ENCODE assay signal across 8 mouse cellular contexts in genomic region chr2:132903498-132903897, GRCm38 (mm10). TPM values are rescaled to one million over a fixed set of nuclear protein-coding genes. Genes with fewer than 3 reads are reported as not detected.
A peak's percentile ranks its signal among the peaks of the same experiment; 100 is the strongest.
DNase-seq lines count a peak whose midpoint lies in the region; ATAC-seq and TF ChIP-seq lines count a peak whose summit lies in the region.

No protein-coding gene starts in this region.

- 30% methylated on average over 3 of the region's 3 CpGs for WGBS in heart, embryonic 10.5 days
- WGBS in lung, postnatal 0 days, result 34% methylated on average over 3 of the region's 3 CpGs

- no peak for TF ChIP-seq EP300 in lung, postnatal 0 days (IDR thresholded peaks at IDR 0.05)

- peak; percentile 52 for ATAC-seq in lung, postnatal 0 days

- H3K36me3 ChIP-seq in heart, embryonic 10.5 days, result no peaks in the 10 kb centered on the region
- no peaks in the 10 kb centered on the region for H3K36me3 ChIP-seq in lung, postnatal 0 days (ENCODE audit: insufficient read depth, low read length)

- H3K4me3 ChIP-seq in heart, embryonic 10.5 days, result no peak overlapping the region
- H3K4me3 ChIP-seq in layer of hippocampus, adult 2 months, result no peak overlapping the region
- H3K4me3 ChIP-seq in lung, postnatal 0 days (ENCODE audit: low read depth, low read length), result no peak overlapping the region

- H3K27me3 ChIP-seq in heart, embryonic 10.5 days (ENCODE audit: insufficient read depth, poor library complexity, severe bottlenecking), result no peaks in the 10 kb centered on the region
- no peaks in the 10 kb centered on the region for H3K27me3 ChIP-seq in lung, postnatal 0 days (replicated peaks; ENCODE audit: insufficient read depth, low read length)

- H3K4me1 ChIP-seq in heart, embryonic 10.5 days, result no peaks in the 10 kb centered on the region
- no peaks in the 10 kb centered on the region for H3K4me1 ChIP-seq in lung, postnatal 0 days (ENCODE audit: insufficient read depth, low read depth, low read length)

- peak; percentile 45 for DNase-seq in heart, adult 8-10 months (ENCODE audit: low spot score)
- DNase-seq in heart, embryonic 10.5 days (ENCODE audit: low spot score), result no peak
- DNase-seq in adrenal gland, postnatal 10 days, result peak; percentile 78
- peak; percentile 53 for DNase-seq in embryo, embryonic 11.5 days (ENCODE audit: low read depth, low spot score)
- peak; percentile 67 for DNase-seq in heart, postnatal 4 days
- peak; percentile 58 to 79 for DNase-seq in layer of hippocampus, adult 2 months (ENCODE audit: low spot score in 2 of 2)
- peak; percentile 72 for DNase-seq in lung, postnatal 0 days (ENCODE audit: low spot score)
- peak; percentile 56 for DNase-seq in retina, postnatal 7 days (ENCODE audit: low read depth, low spot score)

- H3K4me2 ChIP-seq in lung, postnatal 0 days (replicated peaks; ENCODE audit: low read depth, low read length), result no peak overlapping the region

- peak; percentile 90 for TF ChIP-seq CTCF in layer of hippocampus, adult 2 months (conservative IDR thresholded peaks at IDR 0.05)
- peak; percentile 81 for TF ChIP-seq CTCF in lung, postnatal 0 days (IDR thresholded peaks at IDR 0.05)

- no peak overlapping the region for H3K9ac ChIP-seq in lung, postnatal 0 days (replicated peaks; ENCODE audit: low read depth)

- H3K9me3 ChIP-seq in heart, embryonic 10.5 days, result no peaks in the 10 kb centered on the region
- no peaks in the 10 kb centered on the region for H3K9me3 ChIP-seq in lung, postnatal 0 days (ENCODE audit: low read length)

- no peak overlapping the region for H3K27ac ChIP-seq in heart, embryonic 10.5 days
- no peak overlapping the region for H3K27ac ChIP-seq in layer of hippocampus, adult 2 months
- no peak overlapping the region for H3K27ac ChIP-seq in lung, postnatal 0 days (ENCODE audit: low read length)

RNA-seq across cellular contexts. Expression of gene Lrrn4, which starts 22.8 kb away (rescaled TPM):
- total RNA-seq in heart, adult 8-10 months (2022), result 1 to 10 TPM; 3.5 to 9.4 (median 5.5) TPM
- 32.6 and 32.7 TPM in 2 replicates for polyA plus RNA-seq in heart, embryonic 10.5 days (2016; fragmentation: Nextera tagmentation; extraction: Ambion mirVana)
- total RNA-seq in adrenal gland, postnatal 10 days (2021), result 1 to 10 TPM; 4.3 to 5.5 TPM
- total RNA-seq in heart, postnatal 4 days (2021), result 10 to 100 TPM; 10.6 to 12.3 TPM
- 1 to 10 TPM in 1 of 2 experiments, under 1 TPM in 1; 0.93 to 1.1 TPM for total RNA-seq in layer of hippocampus, adult 2 months (2021)
- 8.0 and 9.2 TPM in 2 replicates for polyA plus RNA-seq in lung, postnatal 0 days (2015; fragmentation: Nextera tagmentation; extraction: Ambion mirVana)

RNA-seq across cellular contexts. Expression of gene Fermt1, which starts 42.2 kb away (rescaled TPM):
- not detected for total RNA-seq in heart, adult 8-10 months (2022)
- polyA plus RNA-seq in heart, embryonic 10.5 days (2016; fragmentation: Nextera tagmentation; extraction: Ambion mirVana), result 2.4 and 5.6 TPM in 2 replicates
- under 1 TPM; 0.06 to 0.09 TPM for total RNA-seq in adrenal gland, postnatal 10 days (2021)
- total RNA-seq in heart, postnatal 4 days (2021), result not detected
- under 1 TPM; 0.44 to 0.54 TPM for total RNA-seq in layer of hippocampus, adult 2 months (2021)
- polyA plus RNA-seq in lung, postnatal 0 days (2015; fragmentation: Nextera tagmentation; extraction: Ambion mirVana), result 1.5 and 3.1 TPM in 2 replicates

RNA-seq across cellular contexts. Expression of gene Crls1, which starts 57.0 kb away (rescaled TPM):
- total RNA-seq in heart, adult 8-10 months (2022), result 10 to 100 TPM; 18.9 to 23.1 (median 20.9) TPM
- polyA plus RNA-seq in heart, embryonic 10.5 days (2016; fragmentation: Nextera tagmentation; extraction: Ambion mirVana), result 9.5 and 16.3 TPM in 2 replicates
- 100 to 1,000 TPM; 109 to 121 TPM for total RNA-seq in adrenal gland, postnatal 10 days (2021)
- 10 to 100 TPM; 18.8 to 20.9 TPM for total RNA-seq in heart, postnatal 4 days (2021)
- 10 to 100 TPM; 45.4 to 49.4 TPM for total RNA-seq in layer of hippocampus, adult 2 months (2021)
- polyA plus RNA-seq in lung, postnatal 0 days (2015; fragmentation: Nextera tagmentation; extraction: Ambion mirVana), result 19.0 and 19.3 TPM in 2 replicates
